ENCODE assay signal across 10 mouse cellular contexts in the genomic region with DNA sequence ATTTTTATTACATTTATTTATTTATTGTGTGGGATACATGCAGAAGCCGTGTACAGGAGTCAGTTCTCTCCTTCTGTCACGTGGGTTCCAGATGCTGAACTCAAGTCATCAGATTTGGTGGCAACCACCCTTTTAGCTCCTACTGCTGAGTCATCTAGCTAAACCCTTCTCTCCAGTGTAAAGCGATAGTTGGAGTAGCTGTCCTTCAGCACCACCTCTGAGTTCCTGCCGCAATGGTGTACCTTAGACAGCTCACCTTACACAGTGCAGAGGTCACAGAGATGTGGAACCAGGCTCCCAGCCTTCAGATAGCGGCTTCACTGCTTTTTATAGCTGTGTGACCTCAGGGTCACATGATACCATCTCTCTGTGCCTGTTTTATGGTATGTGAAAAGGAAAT.
DNase-seq lines count a peak whose midpoint lies in the region; ATAC-seq and TF ChIP-seq lines count a peak whose summit lies in the region.
"Had no signal": no experiment of that assay in that cellular context is flagged by ENCODE, and none has a peak within 500 bp of the region (broad histone marks: within the 10 kb centered on the region; RNA-seq: fewer than 3 reads in every experiment).

No protein-coding gene starts in this region.

- no peak for TF ChIP-seq CTCF in MEL (IDR thresholded peaks at IDR 0.05 in 2 of 3, conservative IDR thresholded peaks at IDR 0.05 in 1 of 3; ENCODE audit: control insufficient read depth in 1 of 3, insufficient read depth in 1 of 3, low read depth in 2 of 3, low read length in 3 of 3, poor library complexity in 1 of 3, severe bottlenecking in 1 of 3)

- TF ChIP-seq POLR2A in MEL (IDR thresholded peaks at IDR 0.05; ENCODE audit: control insufficient read depth in 1 of 2, insufficient read depth in 1 of 2, low read depth in 1 of 2, low read length in 2 of 2, poor library complexity in 1 of 2) = no peak

- no peaks in the 10 kb centered on the region for H3K36me3 ChIP-seq in hindbrain, embryonic 10.5 days
- no peaks in the 10 kb centered on the region for H3K36me3 ChIP-seq in hindbrain, embryonic 14.5 days (replicated peaks; ENCODE audit: control insufficient read depth, insufficient read depth)
- no peaks in the 10 kb centered on the region for H3K36me3 ChIP-seq in MEL (ENCODE audit: control insufficient read depth in 1 of 2, insufficient read depth in 2 of 2, low read length in 2 of 2)
- no peaks in the 10 kb centered on the region for H3K36me3 ChIP-seq in heart, embryonic 10.5 days
- H3K36me3 ChIP-seq: heart, embryonic 13.5 days; midbrain, embryonic 12.5 days had no signal

- no peak for TF ChIP-seq RAD21 in MEL (IDR thresholded peaks at IDR 0.05; ENCODE audit: low read depth, low read length)

- H3K9ac ChIP-seq in hindbrain, embryonic 14.5 days = no peak overlapping the region
- no peak overlapping the region for H3K9ac ChIP-seq in MEL (ENCODE audit: control insufficient read depth, low read depth, low read length, poor library complexity, severe bottlenecking)
- H3K9ac ChIP-seq: heart, embryonic 13.5 days had no signal

- WGBS in hindbrain, embryonic 10.5 days = 20% methylated on average over 5 of the region's 5 CpGs
- 16% methylated on average over 5 of the region's 5 CpGs for WGBS in hindbrain, embryonic 14.5 days
- 14% methylated on average over 5 of the region's 5 CpGs for WGBS in heart, embryonic 10.5 days

- ATAC-seq in hindbrain, embryonic 14.5 days (ENCODE audit: low FRiP score) = no peak
- peak; percentile 33 to 58; a peak in 1 of 4 replicates for ATAC-seq in hematopoietic stem cell, adult 5-6 weeks (replicated peaks in 1 of 2; ENCODE audit: insufficient read depth in 1 of 2, low FRiP score in 2 of 2, low TSS enrichment in 1 of 2, low read depth in 1 of 2, poor library complexity in 2 of 2, severe bottlenecking in 2 of 2)

- no peak overlapping the region for H3K27ac ChIP-seq in hindbrain, embryonic 10.5 days
- H3K27ac ChIP-seq in hindbrain, embryonic 14.5 days = no peak overlapping the region
- no peak overlapping the region for H3K27ac ChIP-seq in MEL (ENCODE audit: control insufficient read depth, low read depth, low read length)
- no peak overlapping the region for H3K27ac ChIP-seq in heart, embryonic 10.5 days
- H3K27ac ChIP-seq: heart, embryonic 13.5 days; midbrain, embryonic 12.5 days had no signal

- no peaks in the 10 kb centered on the region for H3K27me3 ChIP-seq in hindbrain, embryonic 10.5 days (ENCODE audit: insufficient read depth, poor library complexity, severe bottlenecking)
- H3K27me3 ChIP-seq in hindbrain, embryonic 14.5 days (ENCODE audit: control insufficient read depth, insufficient read depth, low read length) = no peaks in the 10 kb centered on the region
- H3K27me3 ChIP-seq in MEL (ENCODE audit: control insufficient read depth in 1 of 2, insufficient read depth in 2 of 2, low read length in 2 of 2) = peaks cover 2 to 3% of the 10 kb centered on the region in 2 experiments; a peak in 2 of 4 replicates
- peaks cover 19% of the 10 kb centered on the region; the same call in 1 of the 2 replicates for H3K27me3 ChIP-seq in heart, embryonic 10.5 days (ENCODE audit: insufficient read depth, poor library complexity, severe bottlenecking)

- H3K4me1 ChIP-seq in hindbrain, embryonic 10.5 days (replicated peaks) = peaks cover 41% of the 10 kb centered on the region
- H3K4me1 ChIP-seq in hindbrain, embryonic 14.5 days (replicated peaks; ENCODE audit: control insufficient read depth, insufficient read depth, low read length) = peaks cover 29% of the 10 kb centered on the region
- peaks cover 2 to 5% of the 10 kb centered on the region in 2 experiments; a peak in 2 of 4 replicates for H3K4me1 ChIP-seq in MEL (ENCODE audit: control insufficient read depth in 1 of 2, insufficient read depth in 2 of 2, low read length in 2 of 2)
- H3K4me1 ChIP-seq in heart, embryonic 10.5 days = no peaks in the 10 kb centered on the region
- H3K4me1 ChIP-seq: heart, embryonic 13.5 days had no signal

- no peak overlapping the region for H3K4me3 ChIP-seq in hindbrain, embryonic 10.5 days
- no peak overlapping the region for H3K4me3 ChIP-seq in hindbrain, embryonic 14.5 days (replicated peaks; ENCODE audit: low read length)
- no peak overlapping the region for H3K4me3 ChIP-seq in MEL (ENCODE audit: control insufficient read depth in 1 of 2, insufficient read depth in 1 of 2, low read depth in 2 of 2, low read length in 2 of 2)
- H3K4me3 ChIP-seq in heart, embryonic 10.5 days = no peak overlapping the region
- H3K4me3 ChIP-seq: heart, embryonic 13.5 days; midbrain, embryonic 12.5 days had no signal

- no peak overlapping the region for H3K4me2 ChIP-seq in hindbrain, embryonic 14.5 days (replicated peaks)
- H3K4me2 ChIP-seq: heart, embryonic 13.5 days; midbrain, embryonic 12.5 days had no signal

- H3K9me3 ChIP-seq in hindbrain, embryonic 10.5 days = no peaks in the 10 kb centered on the region
- no peaks in the 10 kb centered on the region for H3K9me3 ChIP-seq in hindbrain, embryonic 14.5 days (ENCODE audit: control insufficient read depth, low read length)
- no peaks in the 10 kb centered on the region for H3K9me3 ChIP-seq in MEL (replicated peaks; ENCODE audit: insufficient read depth, low read length)
- H3K9me3 ChIP-seq in heart, embryonic 10.5 days = no peaks in the 10 kb centered on the region
- H3K9me3 ChIP-seq: heart, embryonic 13.5 days; midbrain, embryonic 12.5 days had no signal

- peak; percentile 35 for DNase-seq in hindbrain, embryonic 10.5 days (ENCODE audit: low spot score)
- no peak for DNase-seq in hindbrain, embryonic 14.5 days (ENCODE audit: low spot score)
- peak; percentile 79 for DNase-seq in MEL (ENCODE audit: low read depth, low spot score)
- peak; percentile 11 for DNase-seq in lung, postnatal 14 days
- no peak for DNase-seq in cerebellum, adult 11 months
- no peak for DNase-seq in heart, embryonic 10.5 days (ENCODE audit: low spot score)
- DNase-seq in frontal cortex, postnatal 14 days (ENCODE audit: low spot score in 2 of 2) = no peak

- no peaks in the 10 kb centered on the region for H3K79me2 ChIP-seq in MEL (ENCODE audit: control insufficient read depth, insufficient read depth, low read length, poor library complexity)

- no peak for TF ChIP-seq EP300 in MEL (IDR thresholded peaks at IDR 0.05; ENCODE audit: low read depth in 1 of 2, low read length in 2 of 2)

TF ChIP-seq in MEL, 35 proteins besides CTCF, POLR2A, EP300 and RAD21:
- TF ChIP-seq USF1 (IDR thresholded peaks at IDR 0.05; ENCODE audit: low read depth, low read length) = peak; percentile 40; the same call in 1 of the 2 replicates
- TF ChIP-seq ZMIZ1 (IDR thresholded peaks at IDR 0.05; ENCODE audit: low read depth, low read length) = no peak
- no peak for TF ChIP-seq BHLHE40 (IDR thresholded peaks at IDR 0.05; ENCODE audit: borderline replicate concordance, low read depth, low read length)
- 0 out of 2 replicates have a peak, but pooled peaks have one; percentile 14 for TF ChIP-seq SMC3 (IDR thresholded peaks at IDR 0.05; ENCODE audit: low read depth, low read length)
- no peak for TF ChIP-seq GABPA (IDR thresholded peaks at IDR 0.05; ENCODE audit: low read depth, low read length)
- TF ChIP-seq HCFC1 (IDR thresholded peaks at IDR 0.05; ENCODE audit: low read depth, low read length) = no peak
- TF ChIP-seq NRF1 (IDR thresholded peaks at IDR 0.05; ENCODE audit: insufficient read depth, low read depth, low read length, poor library complexity, severe bottlenecking) = no peak
- no peak for TF ChIP-seq TAL1 (IDR thresholded peaks at IDR 0.05; ENCODE audit: low read length)
- TF ChIP-seq POLR2AphosphoS5 (IDR thresholded peaks at IDR 0.05; ENCODE audit: borderline replicate concordance, low read depth, low read length) = no peak
- no peak for TF ChIP-seq RCOR1 (IDR thresholded peaks at IDR 0.05; ENCODE audit: low read depth, low read length)
- TF ChIP-seq USF2 (IDR thresholded peaks at IDR 0.05; ENCODE audit: borderline replicate concordance in 1 of 2, insufficient read depth in 1 of 2, low read depth in 1 of 2, low read length in 2 of 2) = no peak
- TF ChIP-seq E2F4 (IDR thresholded peaks at IDR 0.05; ENCODE audit: borderline replicate concordance, low read depth, low read length) = no peak
- no peak for TF ChIP-seq NELFE (IDR thresholded peaks at IDR 0.05; ENCODE audit: low read depth, low read length)
- peak; percentile 61 for TF ChIP-seq MAX (IDR thresholded peaks at IDR 0.05; ENCODE audit: low read length)
- TF ChIP-seq KAT2A (conservative IDR thresholded peaks at IDR 0.05; ENCODE audit: low read depth, low read length) = no peak
- no peak for TF ChIP-seq UBTF (IDR thresholded peaks at IDR 0.05; ENCODE audit: borderline replicate concordance, insufficient read depth, low read depth, low read length)
- TF ChIP-seq ZC3H11A (IDR thresholded peaks at IDR 0.05; ENCODE audit: low read depth, low read length) = no peak
- no peak for TF ChIP-seq MAFK (IDR thresholded peaks at IDR 0.05; ENCODE audit: borderline replicate concordance, low read depth, low read length)
- no peak for TF ChIP-seq ZKSCAN1 (IDR thresholded peaks at IDR 0.05; ENCODE audit: low read depth, low read length)
- no peak for TF ChIP-seq MYC (IDR thresholded peaks at IDR 0.05; ENCODE audit: low read depth, low read length)
- TF ChIP-seq ZNF384 (IDR thresholded peaks at IDR 0.05; ENCODE audit: low read depth, low read length) = no peak
- no peak for TF ChIP-seq MYB (IDR thresholded peaks at IDR 0.05; ENCODE audit: low read depth, low read length)
- 0 out of 2 replicates have a peak, but pooled peaks have one; percentile 34 for TF ChIP-seq MXI1 (IDR thresholded peaks at IDR 0.05; ENCODE audit: low read depth, low read length)
- TF ChIP-seq SIN3A (IDR thresholded peaks at IDR 0.05; ENCODE audit: low read length) = peak; percentile 62
- TF ChIP-seq ELF1 (IDR thresholded peaks at IDR 0.05; ENCODE audit: low read depth, low read length) = no peak
- TF ChIP-seq POLR2AphosphoS2 (IDR thresholded peaks at IDR 0.05; ENCODE audit: low read length) = no peak
- TF ChIP-seq TBP (IDR thresholded peaks at IDR 0.05; ENCODE audit: low read depth, low read length) = no peak

Comparison
In these comparisons a context has a peak if more than half of its experiments do, and no peak if none do; other contexts are left out.
1. DNase-seq: peak in hindbrain, embryonic 10.5 days (single experiment), MEL (single experiment) and lung, postnatal 14 days (single experiment); none in hindbrain, embryonic 14.5 days (single experiment), cerebellum, adult 11 months (single experiment), heart, embryonic 10.5 days (single experiment) and frontal cortex, postnatal 14 days (0 of 2).